Mouse (Mus musculus) layer of hippocampus, adult 11-12 months (tissue): ENCODE measurements at regions not wholly inside any gene's neighbourhood (a gene's known extent, or its start where the extent isn't known, plus 50 kb on each side); places are given as distances from the start of the nearest gene placed in this dataset.

Experiments used
- DNase-seq: peaks from one replicate; pipeline ENCODE4 v3.0.0; 2022; ENCODE audit warnings: low spot score

- no peak for DNase-seq
Measured at GRCm38 (mm10) chr3:14952169-14952729, 66.2 kb downstream of the Car2 start.

DNA sequence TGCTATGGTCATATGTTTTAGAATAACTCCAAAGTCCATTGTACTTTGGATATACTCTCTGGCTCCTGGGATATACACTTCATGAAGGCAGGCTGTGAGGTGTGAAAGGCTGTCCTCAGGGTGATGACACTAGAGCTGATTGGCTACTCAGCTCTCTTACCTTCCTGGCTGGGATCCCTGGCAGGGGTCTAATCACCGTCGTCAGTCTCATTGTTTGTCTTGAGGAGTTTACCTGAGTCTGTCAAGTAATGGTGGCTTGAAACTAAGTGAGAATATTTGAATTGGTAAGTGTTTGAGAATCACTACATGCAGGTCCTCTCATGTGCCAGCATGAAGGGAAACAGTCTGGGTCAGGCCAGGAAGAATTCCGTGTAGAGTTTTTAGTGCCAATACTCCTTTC is 66.9 kb downstream of the Car2 start:
- DNase-seq = no peak

GRCm38 (mm10) chr3:14957481-14957880 is 71.4 kb downstream of the Car2 start:
- DNase-seq = peak; percentile 6

GRCm38 (mm10) chr3:14958277-14958676 is 72.2 kb downstream of the Car2 start:
- DNase-seq = no peak

DNA sequence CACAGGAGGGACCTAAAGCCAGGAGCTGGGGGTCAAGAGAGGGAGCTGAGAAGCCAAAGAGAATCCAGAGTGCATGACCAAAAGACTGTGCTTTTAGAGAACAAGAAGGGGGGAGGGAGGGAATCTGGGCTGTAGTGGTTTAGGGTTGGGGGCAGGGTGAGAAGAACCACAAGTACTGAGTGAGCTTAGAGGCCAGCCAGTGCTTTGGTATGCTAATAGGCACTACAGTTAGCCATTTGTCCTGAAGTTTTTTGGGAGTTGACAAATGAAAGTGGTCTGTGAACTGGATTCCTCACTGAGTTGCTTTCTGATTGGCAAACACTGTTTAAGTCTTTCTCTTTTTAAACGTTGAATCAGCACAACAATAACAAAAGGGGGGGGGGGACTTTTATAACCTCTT is 73.5 kb downstream of the Car2 start:
- DNase-seq = peak; percentile 12

DNA sequence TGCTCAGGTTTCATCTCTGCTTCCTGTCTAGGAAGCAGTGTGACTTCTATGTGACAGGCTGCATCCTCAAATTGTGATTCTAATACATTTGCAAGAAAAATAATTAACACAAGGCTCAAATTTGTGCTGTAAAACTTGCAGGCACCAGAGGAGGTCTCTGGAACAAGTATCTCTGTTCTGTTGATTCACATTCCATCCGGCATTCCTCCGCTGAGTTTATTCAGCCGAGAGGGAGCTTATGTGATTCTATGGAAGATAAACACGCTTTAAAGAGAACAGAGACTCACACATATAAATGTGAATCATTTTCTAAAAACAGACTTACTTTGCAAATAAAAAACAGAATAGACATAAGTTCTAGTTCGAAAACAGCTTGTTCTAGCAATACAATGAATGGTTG is 78.7 kb downstream of the Car2 start:
- no peak for DNase-seq

DNA sequence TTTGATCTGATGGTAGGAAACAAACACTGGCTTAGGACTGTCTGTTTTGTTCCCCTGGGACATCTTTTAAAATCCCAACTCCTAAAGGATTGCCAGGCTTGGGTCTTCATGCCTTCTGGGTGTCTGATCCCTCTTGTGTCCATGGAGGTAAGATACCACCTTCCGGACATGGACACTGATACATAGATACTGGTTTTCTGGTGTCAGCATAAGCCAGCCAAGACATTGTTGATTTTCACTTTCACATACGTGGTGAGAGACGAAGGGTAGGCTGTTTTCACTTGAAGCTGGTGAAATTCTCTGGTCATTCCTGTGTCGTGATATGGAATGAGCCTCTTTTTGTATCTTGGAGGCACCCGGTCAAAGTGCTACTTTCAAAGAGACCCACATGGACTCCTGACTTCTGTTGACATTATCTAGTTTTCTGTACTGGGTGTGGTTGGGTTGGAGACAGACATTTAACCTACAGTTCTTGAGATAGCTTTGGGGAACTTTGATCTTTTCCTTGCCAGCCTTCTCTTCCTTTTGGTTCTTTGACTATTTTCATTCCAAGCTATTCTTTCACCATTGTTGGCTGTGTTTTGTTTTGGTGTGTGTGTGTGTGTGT is 79.5 kb downstream of the Car2 start:
- DNase-seq = no peak

GRCm38 (mm10) chr3:14967235-14967634 is 81.2 kb downstream of the Car2 start:
- no peak for DNase-seq

DNA sequence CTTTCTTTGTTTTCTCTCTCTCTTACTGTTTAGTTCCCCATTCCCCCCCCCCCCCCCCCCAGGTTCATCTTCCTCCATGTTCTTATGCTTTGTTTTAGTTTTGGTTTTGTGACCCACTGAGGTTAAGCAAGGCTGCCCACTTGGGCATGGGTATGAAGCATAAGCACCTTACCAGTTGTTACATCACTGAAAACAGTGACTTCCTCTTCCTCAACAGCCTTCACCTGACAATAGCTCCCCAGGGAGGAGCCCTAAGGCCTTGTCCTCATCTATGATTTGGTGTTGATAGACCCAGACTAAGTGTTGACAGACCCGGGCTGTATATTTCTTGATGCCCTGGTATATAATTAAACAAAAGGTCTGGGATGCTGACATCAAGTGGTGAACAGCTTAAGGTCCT is 82.3 kb downstream of the Car2 start:
- no peak for DNase-seq

- DNase-seq = no peak
Measured at GRCm38 (mm10) chr3:14969698-14970097, 83.6 kb downstream of the Car2 start.

- DNase-seq = no peak
Measured at GRCm38 (mm10) chr3:14971647-14972046, 85.6 kb downstream of the Car2 start.

DNA sequence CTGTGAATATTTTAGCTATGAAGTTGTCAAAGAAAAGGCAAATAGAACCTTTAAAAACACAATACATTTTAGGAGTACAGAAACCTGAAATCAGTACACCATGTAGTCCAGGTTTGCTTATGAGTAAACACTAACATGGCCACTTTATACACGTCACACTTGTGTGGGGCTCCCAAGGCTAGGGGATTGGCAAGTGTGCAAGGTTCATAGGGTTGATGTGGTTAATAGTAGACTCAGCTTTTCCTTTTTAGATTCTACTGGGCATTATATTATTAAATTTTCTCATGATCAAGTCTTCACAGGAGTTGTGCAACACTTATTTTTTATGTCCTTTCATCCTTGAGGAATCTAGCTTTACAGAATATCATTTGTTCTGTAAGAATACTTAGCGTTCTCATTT is 88.7 kb downstream of the Car2 start:
- DNase-seq = no peak

DNA sequence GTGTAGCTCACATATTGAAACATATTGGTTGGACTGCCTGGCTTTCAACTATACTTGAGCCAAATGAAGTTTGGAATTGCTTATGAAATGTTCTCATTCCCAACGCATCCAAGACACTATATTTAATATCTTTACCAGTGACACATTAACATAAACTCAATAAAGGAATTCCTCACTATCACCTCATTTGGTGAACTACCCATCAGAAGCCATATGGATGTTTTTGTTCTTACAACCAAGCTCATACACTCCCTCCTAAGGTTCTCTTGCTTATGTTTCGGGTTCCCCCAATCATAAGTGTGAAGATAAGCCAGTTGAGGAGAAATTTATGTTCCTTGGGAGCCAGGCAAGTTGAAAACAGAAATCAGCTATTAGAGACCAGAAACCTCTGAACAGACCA is 89.1 kb downstream of the Car2 start:
- DNase-seq = no peak

- DNase-seq = no peak
Measured at GRCm38 (mm10) chr3:14979116-14979613, 93.1 kb downstream of the Car2 start.

DNA sequence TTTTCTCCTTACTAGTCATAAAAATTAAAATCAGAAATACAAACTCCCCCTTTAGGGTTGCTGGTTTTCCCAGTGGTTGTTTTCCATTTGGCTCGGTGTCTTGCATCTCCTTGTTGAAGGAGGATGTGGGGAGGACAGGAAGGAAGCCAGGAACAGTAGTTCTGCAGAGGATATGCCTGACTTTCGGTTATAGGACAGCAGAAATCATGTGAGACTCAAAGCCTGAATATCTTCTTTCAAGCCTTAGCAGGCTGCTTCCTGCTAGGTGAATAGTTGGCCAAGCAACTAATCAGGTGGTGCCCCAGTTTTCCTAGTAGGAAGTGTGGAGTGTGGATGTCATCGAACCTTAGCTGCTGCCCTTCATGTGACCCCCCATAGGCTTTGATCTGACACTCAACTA is 103.6 kb downstream of the Car2 start:
- DNase-seq = no peak

GRCm38 (mm10) chr3:14993936-14994335 is 107.9 kb downstream of the Car2 start:
- DNase-seq = no peak

- no peak for DNase-seq
Measured at GRCm38 (mm10) chr3:14997241-14997640, 111.2 kb downstream of the Car2 start.

DNA sequence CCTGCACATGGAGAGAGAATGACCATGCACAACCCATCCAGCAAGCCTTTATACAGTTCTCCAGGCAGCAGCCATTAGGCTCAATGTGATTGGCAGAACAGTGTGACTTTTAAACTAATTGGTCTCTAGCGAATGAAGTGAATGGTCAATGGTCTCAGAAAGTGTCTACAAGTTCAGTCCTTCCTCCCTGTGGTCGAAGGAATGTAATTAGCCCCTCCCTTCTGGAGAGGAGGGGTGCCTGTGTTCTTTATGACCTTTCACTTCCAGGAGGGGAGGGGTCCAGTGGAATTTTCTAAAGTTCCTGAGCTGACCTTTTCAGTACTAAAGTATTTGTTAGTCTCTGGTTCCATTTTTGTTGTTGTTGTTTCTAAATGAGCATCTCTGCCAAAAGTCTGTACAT is 112.4 kb downstream of the Car2 start:
- no peak for DNase-seq

DNA sequence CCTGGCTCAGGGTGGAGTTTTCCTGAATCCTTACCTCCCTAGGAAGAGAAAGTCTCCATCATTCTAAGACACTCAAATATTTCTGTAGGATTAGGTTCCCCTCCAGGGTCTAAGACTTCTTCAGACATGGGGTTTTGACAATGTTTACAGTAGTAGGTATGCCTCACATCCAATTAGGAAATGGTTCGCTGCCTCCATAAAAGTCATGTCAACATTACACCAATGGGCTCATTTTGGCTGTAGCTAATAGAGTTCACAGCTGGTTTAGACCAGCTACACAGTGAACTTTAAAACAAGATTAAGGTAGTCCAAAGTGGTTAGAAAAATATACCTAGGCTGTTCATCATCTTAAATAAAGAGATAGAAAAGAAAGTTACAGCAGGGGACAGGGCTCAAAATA is 113.3 kb downstream of the Car2 start:
- DNase-seq = no peak

DNA sequence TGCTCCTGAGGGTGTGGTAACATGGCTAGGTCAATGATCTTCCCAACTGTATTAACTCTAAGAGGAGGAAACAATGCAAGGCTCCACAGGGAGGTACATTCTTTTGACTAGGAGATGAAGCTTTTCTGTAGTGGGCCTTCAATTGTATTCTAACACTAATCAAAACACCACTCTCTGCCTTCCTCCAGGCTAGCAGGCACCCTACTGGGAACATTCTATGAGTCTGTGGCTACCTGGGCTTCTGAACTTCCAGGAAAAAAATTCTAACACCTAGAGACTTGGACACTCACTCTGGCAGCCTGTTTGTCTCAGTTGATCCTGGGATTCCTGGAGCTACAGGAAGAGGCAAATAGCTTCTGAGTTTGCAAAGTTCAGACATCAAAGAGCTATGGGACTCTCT is 113.8 kb downstream of the Car2 start:
- no peak for DNase-seq

- DNase-seq = no peak
Measured at GRCm38 (mm10) chr3:15000657-15001056, 114.6 kb downstream of the Car2 start.

GRCm38 (mm10) chr3:15007821-15008220 is 121.7 kb downstream of the Car2 start:
- DNase-seq = no peak

DNA sequence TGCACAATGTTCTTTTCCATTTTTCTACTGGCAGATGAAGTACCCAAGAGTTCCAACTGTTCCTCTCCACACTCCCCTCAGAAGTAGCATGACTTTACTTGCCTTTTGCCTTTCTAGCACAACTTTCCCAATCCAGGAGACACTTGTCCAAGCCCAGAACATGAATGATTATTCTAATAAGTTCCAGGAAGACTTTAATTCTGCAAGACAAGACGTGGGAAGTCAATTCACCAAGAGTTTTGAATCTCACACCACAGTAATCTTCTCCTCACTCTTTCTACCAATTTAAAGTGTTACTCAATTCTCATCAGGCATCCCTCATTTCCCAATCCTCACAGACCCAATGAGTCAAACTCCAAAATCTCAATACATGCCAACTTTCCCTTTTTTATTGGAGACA is 122.4 kb downstream of the Car2 start:
- DNase-seq = no peak

DNA sequence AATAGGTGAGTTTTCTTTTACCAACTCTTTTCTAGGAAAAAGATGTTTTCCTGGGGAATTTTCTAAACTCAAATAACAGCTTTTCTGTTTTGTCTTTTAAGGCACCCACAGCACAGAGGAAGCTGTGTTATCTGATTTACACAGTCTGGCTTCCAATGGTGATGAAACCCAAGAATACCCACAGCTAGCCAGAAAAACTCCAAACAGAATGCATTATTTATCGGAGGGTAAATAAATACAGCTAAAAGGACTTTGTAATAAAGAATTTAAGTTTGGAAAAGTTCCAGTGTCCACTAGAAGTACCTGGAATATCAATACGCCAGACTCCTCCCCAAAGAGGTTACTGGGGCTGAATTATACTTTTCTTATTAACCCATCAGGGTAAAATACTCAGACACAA is 123.7 kb downstream of the Car2 start:
- DNase-seq = no peak
